In genomic region chr16:24475305-24475947, GRCm38 (mm10) we compare ENCODE assay signal across 18 mouse cellular contexts.
A peak's percentile ranks its signal among the peaks of the same experiment; 100 is the strongest.
DNase-seq lines count a peak whose midpoint lies in the region; ATAC-seq lines count a peak whose summit lies in the region.
"Had no signal": no experiment of that assay in that cellular context is flagged by ENCODE, and none has a peak within 500 bp of the region (broad histone marks: within the 10 kb centered on the region; RNA-seq: fewer than 3 reads in every experiment).

No protein-coding gene starts in this region.

- no peak overlapping the region for H3K4me2 ChIP-seq in kidney, embryonic 14.5 days (replicated peaks; ENCODE audit: low read depth, low read length)
- H3K4me2 ChIP-seq: forebrain, embryonic 15.5 days; hindbrain, embryonic 12.5 days; liver, embryonic 13.5 days had no signal

- H3K9ac ChIP-seq in kidney, embryonic 14.5 days (ENCODE audit: low read depth, low read length) = no peak overlapping the region
- H3K9ac ChIP-seq: forebrain, embryonic 15.5 days; hindbrain, embryonic 12.5 days; liver, embryonic 13.5 days had no signal

- H3K4me1 ChIP-seq in heart, embryonic 10.5 days = peaks cover 46% of the 10 kb centered on the region
- H3K4me1 ChIP-seq in kidney, embryonic 14.5 days (ENCODE audit: control insufficient read depth, insufficient read depth, low read length) = peaks cover 23% of the 10 kb centered on the region

- H3K9me3 ChIP-seq in heart, embryonic 10.5 days = no peaks in the 10 kb centered on the region
- no peaks in the 10 kb centered on the region for H3K9me3 ChIP-seq in kidney, embryonic 14.5 days (ENCODE audit: control insufficient read depth, low read length)
- H3K9me3 ChIP-seq: forebrain, embryonic 15.5 days; hindbrain, embryonic 12.5 days; liver, embryonic 13.5 days had no signal

- H3K4me3 ChIP-seq in heart, embryonic 10.5 days = no peak overlapping the region
- no peak overlapping the region for H3K4me3 ChIP-seq in kidney, embryonic 14.5 days (ENCODE audit: low read length)
- H3K4me3 ChIP-seq: forebrain, embryonic 15.5 days; hindbrain, embryonic 12.5 days; left cerebral cortex, adult 2 months; liver, embryonic 13.5 days had no signal

- H3K27me3 ChIP-seq in heart, embryonic 10.5 days (ENCODE audit: insufficient read depth, poor library complexity, severe bottlenecking) = no peaks in the 10 kb centered on the region
- no peaks in the 10 kb centered on the region for H3K27me3 ChIP-seq in kidney, embryonic 14.5 days (ENCODE audit: control insufficient read depth, insufficient read depth, low read length)
- H3K27me3 ChIP-seq: forebrain, embryonic 15.5 days; hindbrain, embryonic 12.5 days; liver, embryonic 13.5 days had no signal

- no peak for DNase-seq in heart, embryonic 10.5 days (ENCODE audit: low spot score)
- no peak for DNase-seq in heart, postnatal 4 days
- DNase-seq in kidney, postnatal 4 days = no peak
- DNase-seq in retina, postnatal 1 day = peak; percentile 52
- DNase-seq in retina, embryonic 14.5 days (ENCODE audit: low spot score) = no peak
- DNase-seq in urinary bladder, postnatal 4 days (ENCODE audit: low spot score in 2 of 2) = no peak
- DNase-seq in embryo, embryonic 10.5 days (ENCODE audit: low spot score) = no peak
- DNase-seq: adrenal gland, postnatal 10 days; cerebellum, adult 11 months; cerebellum, postnatal 14 days; kidney, adult 9 months; liver, embryonic 13.5 days; right cerebral cortex, postnatal 14 days had no signal

- WGBS in heart, embryonic 10.5 days = 60% methylated on average over 8 of the region's 8 CpGs
- WGBS in kidney, embryonic 14.5 days = 50% methylated on average over 8 of the region's 8 CpGs

- peak overlapping the region; percentile 47 for H3K27ac ChIP-seq in heart, embryonic 10.5 days
- H3K27ac ChIP-seq in kidney, embryonic 14.5 days (ENCODE audit: low read depth, low read length) = no peak overlapping the region
- H3K27ac ChIP-seq: forebrain, embryonic 15.5 days; hindbrain, embryonic 12.5 days; left cerebral cortex, adult 2 months; liver, embryonic 13.5 days had no signal

- H3K36me3 ChIP-seq in heart, embryonic 10.5 days = peaks cover 18% of the 10 kb centered on the region; the same call in 1 of the 2 replicates
- H3K36me3 ChIP-seq in kidney, embryonic 14.5 days (ENCODE audit: control insufficient read depth, insufficient read depth, low read length) = no peaks in the 10 kb centered on the region
- H3K36me3 ChIP-seq: forebrain, embryonic 15.5 days; hindbrain, embryonic 12.5 days; liver, embryonic 13.5 days had no signal

- peak; percentile 60; the same call in 1 of the 2 replicates for ATAC-seq in kidney, embryonic 14.5 days (ENCODE audit: low FRiP score, low TSS enrichment)
- ATAC-seq: forebrain, embryonic 15.5 days; midbrain, embryonic 16.5 days had no signal
